Mouse (Mus musculus) kidney, adult 2 months (tissue): Measurements from ENCODE around the gene Agrp.

Source experiments
- CTCF ChIP-seq: fragments of 200-500 bp; conservative IDR thresholded peaks from 2 replicates; pipeline ENCODE4 v1.5.1; 2011; ENCODE audit warnings: low read depth, mild to moderate bottlenecking, control low read depth, low read length, moderate library complexity, mixed read lengths; ENCODE audit not compliant: insufficient read depth, insufficient read length
- POLR2A ChIP-seq: fragments of 200-500 bp; IDR thresholded peaks from one replicate; pipeline ENCODE4 v1.6.1; 2011; ENCODE audit warnings: low read depth, low read length, control low read depth

DNA sequence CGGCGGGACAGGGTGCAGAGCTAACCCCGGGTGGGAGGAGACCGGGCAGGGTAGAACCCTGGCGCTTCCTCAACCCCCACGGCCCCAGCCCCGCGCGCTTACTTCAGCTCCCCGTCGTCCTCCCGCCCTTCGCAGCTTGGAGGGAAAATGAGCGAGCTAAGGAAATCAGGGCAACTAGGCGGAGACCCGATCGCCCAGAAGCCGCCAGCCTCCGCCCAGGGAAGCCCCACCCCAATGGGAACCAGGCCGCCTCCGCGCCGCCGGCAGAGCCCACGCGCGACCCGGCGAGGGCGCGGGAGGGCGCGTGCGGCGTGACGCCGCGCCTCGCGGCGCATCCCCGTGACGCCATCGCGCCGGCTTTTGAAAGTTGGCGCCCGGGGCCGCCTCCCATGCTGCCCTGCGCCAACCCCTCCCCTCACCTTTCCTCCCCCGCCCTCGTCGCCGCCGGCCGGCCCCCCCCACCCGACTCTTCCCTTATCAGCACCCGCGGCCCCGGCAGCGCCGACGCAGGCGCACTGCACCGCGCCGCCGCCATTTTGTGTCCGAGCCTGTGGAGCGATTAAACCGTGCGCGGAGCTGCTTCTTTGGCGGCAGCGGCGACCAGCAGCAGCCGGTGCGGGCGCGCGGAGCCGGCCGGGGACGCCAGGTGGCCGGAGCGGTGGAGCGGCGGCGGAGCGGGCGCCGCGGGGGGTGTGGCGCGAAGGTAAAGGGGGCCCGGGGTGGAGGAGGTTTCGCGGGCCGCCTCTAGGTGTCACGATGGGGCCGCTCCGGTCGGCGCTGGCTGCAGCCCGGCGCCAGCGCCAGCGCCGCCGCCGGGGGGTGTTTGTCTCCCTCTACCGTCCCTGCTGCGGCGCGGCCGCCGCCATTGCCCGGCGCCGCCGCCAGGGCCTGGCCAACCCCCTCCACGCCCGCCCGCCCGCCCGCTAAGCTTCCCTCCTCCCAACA is 903 bp downstream of the Agrp start, which contains the start of gene Ctcf:
- TF ChIP-seq CTCF = peak; percentile 31
- TF ChIP-seq POLR2A = no peak
